Mouse (Mus musculus): ENCODE measurements around the gene Ces1h. TPM values are rescaled to one million over a fixed set of nuclear protein-coding genes. Genes with fewer than 3 reads are reported as not detected.
"Not testable (repeated sequence)": the region's sequence is repeated elsewhere in the genome, so short reads cannot be mapped to it uniquely, and the experiment has no call there.

Ces1h gene
- not detected in 2 replicates for polyA plus RNA-seq (2014; fragmentation: Nextera tagmentation; extraction: Ambion mirVana)

- ATAC-seq (ENCODE audit: insufficient number of reproducible peaks, low FRiP score, low TSS enrichment, low read depth): no peak
- H3K27ac ChIP-seq (replicated peaks; ENCODE audit: low read depth, low read length): no peak within 1 kb of the TSS
Observed at GRCm38 (mm10) chr8:93379625-93380024, at the start of gene Ces1h. Ces1h (minus strand) TSS chr8:93379725.

DNA sequence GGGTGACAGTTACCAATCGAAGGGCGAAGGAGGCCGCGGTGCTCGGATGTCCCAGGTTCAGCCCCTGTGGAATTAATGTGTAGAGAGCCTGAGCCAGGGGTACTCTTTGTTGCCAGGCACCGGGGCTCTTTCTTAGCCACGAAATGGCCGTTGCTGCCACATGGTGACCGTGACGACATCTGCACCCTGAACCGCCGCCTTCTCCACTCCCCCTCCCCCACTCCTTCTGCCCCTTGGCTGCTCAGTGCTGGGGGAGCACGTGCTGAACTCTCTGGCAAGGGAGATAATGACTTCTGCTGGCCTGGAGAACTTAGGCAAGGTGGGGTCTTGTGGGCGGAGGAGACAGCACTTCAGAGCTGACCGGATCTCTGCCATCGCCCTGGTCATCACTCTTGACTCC lies 47.7 kb upstream of the Ces1h start:
- H3K36me3 ChIP-seq (ENCODE audit: control insufficient read depth, insufficient read depth, low read length): no peaks in the 10 kb centered on the region
- H3K4me1 ChIP-seq (ENCODE audit: control insufficient read depth, insufficient read depth, low read length): no peaks in the 10 kb centered on the region
- WGBS: 95% methylated on average over 16 of the region's 16 CpGs
- ATAC-seq (ENCODE audit: insufficient number of reproducible peaks, low FRiP score, low TSS enrichment, low read depth): no peak
- H3K27me3 ChIP-seq (ENCODE audit: control insufficient read depth, insufficient read depth, low read length): no peaks in the 10 kb centered on the region
- DNase-seq (ENCODE audit: low spot score): no peak
- H3K9me3 ChIP-seq (ENCODE audit: control insufficient read depth, low read length): no peaks in the 10 kb centered on the region
- H3K9ac ChIP-seq (ENCODE audit: low read length): no peak overlapping the region
- no peak overlapping the region for H3K27ac ChIP-seq (replicated peaks; ENCODE audit: low read depth, low read length)
- no peak overlapping the region for H3K4me3 ChIP-seq (ENCODE audit: low read depth, low read length)
- no peak overlapping the region for H3K4me2 ChIP-seq (ENCODE audit: low read depth, severe bottlenecking)

More at GRCm38 (mm10) chr8:93379625-93380024, at the start of gene Ces1h:
- H3K4me2 ChIP-seq (ENCODE audit: low read depth, severe bottlenecking): no peak within 1 kb of the TSS
- no peaks in the 10 kb centered on the region for H3K36me3 ChIP-seq (ENCODE audit: control insufficient read depth, insufficient read depth, low read length)
- no peaks in the 10 kb centered on the region for H3K4me1 ChIP-seq (ENCODE audit: control insufficient read depth, insufficient read depth, low read length)
- no peak within 1 kb of the TSS for H3K4me3 ChIP-seq (ENCODE audit: low read depth, low read length)
- no peaks in the 10 kb centered on the region for H3K27me3 ChIP-seq (ENCODE audit: control insufficient read depth, insufficient read depth, low read length)
- H3K9me3 ChIP-seq (ENCODE audit: control insufficient read depth, low read length): no peaks in the 10 kb centered on the region
- 93% methylated on average over 4 of the region's 4 CpGs for WGBS
- H3K9ac ChIP-seq (ENCODE audit: low read length): no peak within 1 kb of the TSS
- DNase-seq (ENCODE audit: low spot score): no peak

GRCm38 (mm10) chr8:93415387-93415786 lies 35.9 kb upstream of the Ces1h start:
- H3K4me1 ChIP-seq (ENCODE audit: control insufficient read depth, insufficient read depth, low read length): no peaks in the 10 kb centered on the region
- H3K27ac ChIP-seq (replicated peaks; ENCODE audit: low read depth, low read length): no peak overlapping the region
- no peak overlapping the region for H3K4me2 ChIP-seq (ENCODE audit: low read depth, severe bottlenecking)
- H3K9me3 ChIP-seq (ENCODE audit: control insufficient read depth, low read length): no peaks in the 10 kb centered on the region
- no peak for DNase-seq (ENCODE audit: low spot score)
- no peaks in the 10 kb centered on the region for H3K27me3 ChIP-seq (ENCODE audit: control insufficient read depth, insufficient read depth, low read length)
- ATAC-seq (ENCODE audit: insufficient number of reproducible peaks, low FRiP score, low TSS enrichment, low read depth): no peak
- H3K4me3 ChIP-seq (ENCODE audit: low read depth, low read length): no peak overlapping the region
- WGBS: 74% methylated on average over 4 of the region's 4 CpGs
- H3K9ac ChIP-seq (ENCODE audit: low read length): no peak overlapping the region
- H3K36me3 ChIP-seq (ENCODE audit: control insufficient read depth, insufficient read depth, low read length): no peaks in the 10 kb centered on the region

GRCm38 (mm10) chr8:93408830-93409229 lies 29.3 kb upstream of the Ces1h start:
- no peaks in the 10 kb centered on the region for H3K9me3 ChIP-seq (ENCODE audit: control insufficient read depth, low read length)
- H3K4me3 ChIP-seq (ENCODE audit: low read depth, low read length): no peak overlapping the region
- no peaks in the 10 kb centered on the region for H3K4me1 ChIP-seq (ENCODE audit: control insufficient read depth, insufficient read depth, low read length)
- no peak overlapping the region for H3K4me2 ChIP-seq (ENCODE audit: low read depth, severe bottlenecking)
- H3K27ac ChIP-seq (replicated peaks; ENCODE audit: low read depth, low read length): no peak overlapping the region
- DNase-seq (ENCODE audit: low spot score) (no peak), ATAC-seq (ENCODE audit: insufficient number of reproducible peaks, low FRiP score, low TSS enrichment, low read depth) (no peak)
- H3K36me3 ChIP-seq (ENCODE audit: control insufficient read depth, insufficient read depth, low read length): no peaks in the 10 kb centered on the region
- WGBS: 84% methylated on average over 2 of the region's 2 CpGs
- no peaks in the 10 kb centered on the region for H3K27me3 ChIP-seq (ENCODE audit: control insufficient read depth, insufficient read depth, low read length)
- H3K9ac ChIP-seq (ENCODE audit: low read length): no peak overlapping the region

- DNase-seq (ENCODE audit: low spot score) (no peak), ATAC-seq (ENCODE audit: insufficient number of reproducible peaks, low FRiP score, low TSS enrichment, low read depth) (no peak)
- H3K9me3 ChIP-seq (ENCODE audit: control insufficient read depth, low read length): no peaks in the 10 kb centered on the region
- 83% methylated on average over 2 of the region's 2 CpGs for WGBS
- no peak overlapping the region for H3K27ac ChIP-seq (replicated peaks; ENCODE audit: low read depth, low read length)
- no peak overlapping the region for H3K9ac ChIP-seq (ENCODE audit: low read length)
- H3K4me3 ChIP-seq (ENCODE audit: low read depth, low read length): no peak overlapping the region
- no peaks in the 10 kb centered on the region for H3K4me1 ChIP-seq (ENCODE audit: control insufficient read depth, insufficient read depth, low read length)
- no peaks in the 10 kb centered on the region for H3K36me3 ChIP-seq (ENCODE audit: control insufficient read depth, insufficient read depth, low read length)
- H3K27me3 ChIP-seq (ENCODE audit: control insufficient read depth, insufficient read depth, low read length): no peaks in the 10 kb centered on the region
- no peak overlapping the region for H3K4me2 ChIP-seq (ENCODE audit: low read depth, severe bottlenecking)
Observed at GRCm38 (mm10) chr8:93399698-93400097, 20.2 kb upstream of the Ces1h start.

- 49% methylated on average over 1 of the region's 1 CpGs for WGBS
- DNase-seq (ENCODE audit: low spot score) (no peak), ATAC-seq (ENCODE audit: insufficient number of reproducible peaks, low FRiP score, low TSS enrichment, low read depth) (no peak)
Observed at GRCm38 (mm10) chr8:93398044-93398443, 18.5 kb upstream of the Ces1h start.

DNA sequence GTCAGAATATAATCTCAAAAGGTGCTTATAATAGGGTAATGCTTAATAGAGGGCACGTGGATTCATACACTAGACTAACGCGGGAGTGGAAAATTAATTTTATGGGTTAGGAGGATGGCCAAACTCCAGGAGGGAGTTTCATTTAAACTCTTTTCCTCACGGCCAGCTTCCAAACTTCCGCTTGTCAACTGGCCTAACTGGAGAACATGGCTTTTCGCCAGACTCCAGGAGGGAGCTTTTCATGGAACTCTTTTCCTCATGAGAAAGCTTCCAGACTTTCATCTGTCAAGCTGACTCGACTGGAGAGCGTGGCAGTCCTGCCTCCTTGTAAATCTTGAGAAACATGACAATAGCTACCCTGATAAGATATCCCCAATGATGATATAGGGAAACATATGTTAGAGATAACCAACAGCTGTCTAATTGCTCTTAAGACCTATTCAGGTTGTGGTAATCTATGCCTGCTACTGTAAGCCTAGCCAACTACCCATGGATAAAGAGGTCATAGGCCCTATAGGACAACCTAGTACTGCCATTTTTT lies 14.6 kb upstream of the Ces1h start:
- not testable (repeated sequence) for H3K9me3 ChIP-seq (ENCODE audit: control insufficient read depth, low read length); H3K4me1 ChIP-seq (ENCODE audit: control insufficient read depth, insufficient read depth, low read length); H3K9ac ChIP-seq (ENCODE audit: low read length); H3K36me3 ChIP-seq (ENCODE audit: control insufficient read depth, insufficient read depth, low read length); ATAC-seq (ENCODE audit: insufficient number of reproducible peaks, low FRiP score, low TSS enrichment, low read depth); H3K27ac ChIP-seq (replicated peaks; ENCODE audit: low read depth, low read length); H3K27me3 ChIP-seq (ENCODE audit: control insufficient read depth, insufficient read depth, low read length); DNase-seq (ENCODE audit: low spot score); H3K4me2 ChIP-seq (ENCODE audit: low read depth, severe bottlenecking); H3K4me3 ChIP-seq (ENCODE audit: low read depth, low read length)
- WGBS: 71% methylated on average over 8 of the region's 8 CpGs

More at GRCm38 (mm10) chr8:93398044-93398443, 18.5 kb upstream of the Ces1h start:
- no peaks in the 10 kb centered on the region for H3K36me3 ChIP-seq (ENCODE audit: control insufficient read depth, insufficient read depth, low read length)
- no peaks in the 10 kb centered on the region for H3K4me1 ChIP-seq (ENCODE audit: control insufficient read depth, insufficient read depth, low read length)
- H3K4me3 ChIP-seq (ENCODE audit: low read depth, low read length): no peak overlapping the region
- H3K27ac ChIP-seq (replicated peaks; ENCODE audit: low read depth, low read length): no peak overlapping the region
- no peaks in the 10 kb centered on the region for H3K27me3 ChIP-seq (ENCODE audit: control insufficient read depth, insufficient read depth, low read length)
- H3K4me2 ChIP-seq (ENCODE audit: low read depth, severe bottlenecking): no peak overlapping the region
- H3K9me3 ChIP-seq (ENCODE audit: control insufficient read depth, low read length): no peaks in the 10 kb centered on the region
- H3K9ac ChIP-seq (ENCODE audit: low read length): no peak overlapping the region

DNA sequence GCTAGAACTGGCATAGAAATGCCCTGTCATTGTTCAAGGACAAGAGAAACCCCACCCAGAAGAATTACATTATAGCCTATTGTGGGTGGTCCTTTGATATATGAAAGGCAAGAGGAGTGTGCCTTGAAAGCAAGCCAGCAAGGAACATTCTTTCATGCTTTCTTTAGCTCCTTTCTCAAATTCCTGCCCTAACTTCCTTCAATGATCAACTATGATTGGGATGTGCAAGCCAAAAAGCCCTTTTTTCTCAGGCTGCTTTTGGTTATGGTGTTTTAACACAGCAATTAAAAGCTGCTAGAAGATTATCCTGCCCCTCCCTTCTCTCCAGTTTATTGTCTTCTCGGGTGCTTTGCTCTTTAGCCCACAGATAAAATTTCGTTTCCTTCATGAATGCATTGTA lies 10.0 kb downstream of the Ces1h start:
- Histone ChIP-seq H3K4me1 (ENCODE audit: control insufficient read depth, insufficient read depth, low read length) (no peaks in the 10 kb centered on the region), H3K9me3 (ENCODE audit: control insufficient read depth, low read length) (no peaks in the 10 kb centered on the region), H3K9ac (ENCODE audit: low read length) (no peak overlapping the region), H3K27me3 (ENCODE audit: control insufficient read depth, insufficient read depth, low read length) (no peaks in the 10 kb centered on the region), H3K36me3 (ENCODE audit: control insufficient read depth, insufficient read depth, low read length) (no peaks in the 10 kb centered on the region), H3K4me2 (ENCODE audit: low read depth, severe bottlenecking) (no peak overlapping the region), H3K4me3 (ENCODE audit: low read depth, low read length) (no peak overlapping the region), H3K27ac (replicated peaks; ENCODE audit: low read depth, low read length) (no peak overlapping the region)
- ATAC-seq (ENCODE audit: insufficient number of reproducible peaks, low FRiP score, low TSS enrichment, low read depth): no peak
- WGBS: 49% methylated on average over 2 of the region's 2 CpGs
- DNase-seq (ENCODE audit: low spot score): no peak

- no peak overlapping the region for H3K9ac ChIP-seq (ENCODE audit: low read length)
- ATAC-seq (ENCODE audit: insufficient number of reproducible peaks, low FRiP score, low TSS enrichment, low read depth): no peak
Observed at GRCm38 (mm10) chr8:93360113-93360512, 19.4 kb downstream of the Ces1h start.

More at GRCm38 (mm10) chr8:93360113-93360512, 19.4 kb downstream of the Ces1h start:
- Histone ChIP-seq H3K36me3 (ENCODE audit: control insufficient read depth, insufficient read depth, low read length) (no peaks in the 10 kb centered on the region), H3K27ac (replicated peaks; ENCODE audit: low read depth, low read length) (no peak overlapping the region), H3K4me1 (ENCODE audit: control insufficient read depth, insufficient read depth, low read length) (no peaks in the 10 kb centered on the region), H3K4me3 (ENCODE audit: low read depth, low read length) (no peak overlapping the region), H3K9me3 (ENCODE audit: control insufficient read depth, low read length) (no peaks in the 10 kb centered on the region), H3K4me2 (ENCODE audit: low read depth, severe bottlenecking) (no peak overlapping the region), H3K27me3 (ENCODE audit: control insufficient read depth, insufficient read depth, low read length) (no peaks in the 10 kb centered on the region)
- peak; percentile 49 for DNase-seq (ENCODE audit: low spot score)

All from limb, embryonic 11.5 days (tissue).